In the genomic region with DNA sequence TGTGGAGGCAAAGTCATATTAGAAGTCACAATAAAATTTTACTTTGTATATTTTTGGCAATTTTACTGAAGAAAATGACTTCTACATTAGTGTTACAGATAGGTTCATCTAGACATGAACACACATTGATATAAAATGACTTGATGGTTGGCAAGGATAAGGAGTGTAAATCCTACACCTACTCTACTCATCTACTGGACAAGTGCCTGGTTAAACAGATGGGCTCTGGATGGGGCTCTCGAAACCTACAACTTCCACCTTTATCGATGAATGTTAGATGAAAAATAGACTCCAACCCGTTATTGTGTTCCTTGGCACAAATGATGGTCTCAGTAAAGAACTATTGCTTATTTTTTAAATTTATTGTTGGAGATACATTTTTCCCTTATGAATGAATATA, we compare ENCODE assay signal across 23 mouse cellular contexts.
A peak's percentile ranks its signal among the peaks of the same experiment; 100 is the strongest.
DNase-seq lines count a peak whose midpoint lies in the region; ATAC-seq and TF ChIP-seq lines count a peak whose summit lies in the region.
"Had no signal": no experiment of that assay in that cellular context is flagged by ENCODE, and none has a peak within 500 bp of the region (broad histone marks: within the 10 kb centered on the region; RNA-seq: fewer than 3 reads in every experiment).

No protein-coding gene starts in this region.

- no peak overlapping the region for H3K9ac ChIP-seq in forebrain, embryonic 14.5 days (ENCODE audit: low read length)
- H3K9ac ChIP-seq: embryonic facial prominence, embryonic 12.5 days; forebrain, embryonic 12.5 days; heart, embryonic 15.5 days; hindbrain, embryonic 13.5 days; liver, embryonic 15.5 days; lung, embryonic 15.5 days; midbrain, embryonic 15.5 days; neural tube, embryonic 12.5 days had no signal

- no peaks in the 10 kb centered on the region for H3K27me3 ChIP-seq in cerebellum, adult 2 months (ENCODE audit: control insufficient read depth, insufficient read depth, low read length)
- no peaks in the 10 kb centered on the region for H3K27me3 ChIP-seq in forebrain, embryonic 14.5 days (replicated peaks; ENCODE audit: control insufficient read depth, insufficient read depth, low read length)
- H3K27me3 ChIP-seq: embryonic facial prominence, embryonic 12.5 days; forebrain, embryonic 12.5 days; heart, embryonic 15.5 days; hindbrain, embryonic 13.5 days; liver, embryonic 15.5 days; lung, embryonic 15.5 days; midbrain, embryonic 15.5 days; neural tube, embryonic 12.5 days had no signal

- TF ChIP-seq CTCF in cerebellum, adult 2 months (IDR thresholded peaks at IDR 0.05; ENCODE audit: borderline replicate concordance, insufficient read depth, low read depth, low read length), result no peak

- peaks cover 8% of the 10 kb centered on the region; the same call in 1 of the 2 replicates for H3K4me1 ChIP-seq in cerebellum, adult 2 months (ENCODE audit: control insufficient read depth, insufficient read depth, low read length)
- no peaks in the 10 kb centered on the region for H3K4me1 ChIP-seq in forebrain, embryonic 14.5 days (ENCODE audit: control insufficient read depth, insufficient read depth, low read length)
- H3K4me1 ChIP-seq: embryonic facial prominence, embryonic 12.5 days; forebrain, embryonic 12.5 days; heart, embryonic 15.5 days; hindbrain, embryonic 13.5 days; liver, embryonic 15.5 days; midbrain, embryonic 15.5 days; neural tube, embryonic 12.5 days had no signal

- no peak overlapping the region for H3K27ac ChIP-seq in cerebellum, adult 2 months (ENCODE audit: insufficient read depth, low read length)
- H3K27ac ChIP-seq in forebrain, embryonic 14.5 days (ENCODE audit: low read depth, low read length), result no peak overlapping the region
- H3K27ac ChIP-seq: embryonic facial prominence, embryonic 12.5 days; forebrain, embryonic 12.5 days; heart, embryonic 15.5 days; hindbrain, embryonic 13.5 days; liver, embryonic 15.5 days; lung, embryonic 15.5 days; midbrain, embryonic 15.5 days; neural tube, embryonic 12.5 days had no signal

- no peak for ATAC-seq in forebrain, embryonic 14.5 days
- no peak for ATAC-seq in megakaryocyte-erythroid progenitor cell, adult 5-6 weeks (replicated peaks; ENCODE audit: low FRiP score, low TSS enrichment, poor library complexity, severe bottlenecking)
- ATAC-seq: activated CD4-positive, CD25-positive, alpha-beta regulatory T cell, adult 4 months; midbrain, embryonic 15.5 days had no signal

- 11% methylated on average over 3 of the region's 3 CpGs for WGBS in cerebellum, adult 2 months
- 93% methylated on average over 3 of the region's 3 CpGs for WGBS in forebrain, embryonic 14.5 days

- DNase-seq in left cerebral cortex, adult 9 months (ENCODE audit: low spot score in 2 of 2), result peak; percentile 4 to 38
- DNase-seq in left cerebral cortex, postnatal 14 days (ENCODE audit: low spot score in 2 of 2), result no peak
- peak; percentile 29 to 81 for DNase-seq in cerebellum, adult 2 months
- DNase-seq in cerebellum, postnatal 14 days, result peak; percentile 22 to 79
- DNase-seq in testis, postnatal 10 days (ENCODE audit: low spot score), result no peak
- no peak for DNase-seq in forebrain, embryonic 14.5 days (ENCODE audit: low spot score)
- DNase-seq: adrenal gland, adult 8-10 months; heart, postnatal 36 days; kidney, adult 11 months; kidney, postnatal 4 days; left cerebral cortex, postnatal 4 days; liver; lung, postnatal 36 days had no signal

- no peak for TF ChIP-seq POLR2A in cerebellum, adult 2 months (IDR thresholded peaks at IDR 0.05; ENCODE audit: borderline replicate concordance, insufficient read depth, low read length)

- no peak overlapping the region for H3K4me2 ChIP-seq in forebrain, embryonic 14.5 days (ENCODE audit: low read length)
- H3K4me2 ChIP-seq: embryonic facial prominence, embryonic 12.5 days; forebrain, embryonic 12.5 days; heart, embryonic 15.5 days; hindbrain, embryonic 13.5 days; liver, embryonic 15.5 days; lung, embryonic 15.5 days; midbrain, embryonic 15.5 days; neural tube, embryonic 12.5 days had no signal

- H3K36me3 ChIP-seq in forebrain, embryonic 14.5 days (ENCODE audit: control insufficient read depth, insufficient read depth, low read length), result no peaks in the 10 kb centered on the region
- H3K36me3 ChIP-seq: embryonic facial prominence, embryonic 12.5 days; forebrain, embryonic 12.5 days; heart, embryonic 15.5 days; hindbrain, embryonic 13.5 days; liver, embryonic 15.5 days; lung, embryonic 15.5 days; midbrain, embryonic 15.5 days; neural tube, embryonic 12.5 days had no signal

- no peaks in the 10 kb centered on the region for H3K9me3 ChIP-seq in forebrain, embryonic 14.5 days (replicated peaks; ENCODE audit: control insufficient read depth, low read length)
- H3K9me3 ChIP-seq: embryonic facial prominence, embryonic 12.5 days; forebrain, embryonic 12.5 days; heart, embryonic 15.5 days; hindbrain, embryonic 13.5 days; liver, embryonic 15.5 days; lung, embryonic 15.5 days; midbrain, embryonic 15.5 days; neural tube, embryonic 12.5 days had no signal

- no peak overlapping the region for H3K4me3 ChIP-seq in cerebellum, adult 2 months (replicated peaks; ENCODE audit: insufficient read depth, low read depth, low read length)
- no peak overlapping the region for H3K4me3 ChIP-seq in forebrain, embryonic 14.5 days (ENCODE audit: low read depth, low read length)
- H3K4me3 ChIP-seq: embryonic facial prominence, embryonic 12.5 days; forebrain, embryonic 12.5 days; heart, embryonic 15.5 days; hindbrain, embryonic 13.5 days; liver, embryonic 15.5 days; lung, embryonic 15.5 days; midbrain, embryonic 15.5 days; neural tube, embryonic 12.5 days had no signal

- intact Hi-C loops in left cerebral cortex, postnatal 14 days (cut with DNase I), result no loop called here

Comparison
In these comparisons a context has a peak if more than half of its experiments do, and no peak if none do; other contexts are left out.
1. DNase-seq: peak in left cerebral cortex, adult 9 months (2 of 2), cerebellum, adult 2 months (2 of 2) and cerebellum, postnatal 14 days (2 of 2); none in left cerebral cortex, postnatal 14 days (0 of 2), testis, postnatal 10 days (single experiment) and forebrain, embryonic 14.5 days (single experiment).